Mouse (Mus musculus) lung, postnatal 0 days (tissue): Measurements from ENCODE around the gene Gli2.

Experiments
- CTCF ChIP-seq: IDR thresholded peaks from 2 replicates; pipeline ENCODE4 v1.5.1; 2016; ENCODE audit warnings: antibody characterized with exemption, mild to moderate bottlenecking
- EP300 ChIP-seq: IDR thresholded peaks from 2 replicates; pipeline ENCODE4 v1.6.1; 2016; ENCODE audit warnings: antibody characterized with exemption, mild to moderate bottlenecking, control low read depth

DNA sequence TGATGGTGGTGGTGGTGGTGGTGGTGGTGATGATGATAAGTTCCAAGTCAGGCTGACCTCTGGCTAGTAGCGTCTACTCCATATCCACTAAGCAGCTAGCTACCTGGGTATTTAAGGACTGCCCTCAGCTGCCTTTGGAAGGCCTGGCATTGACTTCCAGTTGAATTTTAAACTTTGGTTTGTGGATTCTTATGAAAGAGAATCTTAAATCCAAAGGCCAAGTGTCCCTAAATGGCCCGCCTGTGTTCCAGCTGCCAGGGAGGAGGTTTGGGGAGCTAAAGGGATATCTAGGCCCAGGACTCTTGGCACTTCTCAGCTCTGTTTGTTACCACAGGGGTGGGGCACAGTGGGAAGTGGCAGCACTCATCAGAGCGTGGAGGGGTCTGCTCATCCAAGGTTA is 85.4 kb downstream of the Gli2 start:
- no peak for TF ChIP-seq CTCF
- no peak for TF ChIP-seq EP300
